Mouse (Mus musculus) forebrain, embryonic 15.5 days (tissue): Measurements from ENCODE around the gene Spon1. TPM values are rescaled to one million over a fixed set of nuclear protein-coding genes. Genes with fewer than 3 reads are reported as not detected.
A peak's percentile ranks its signal among the peaks of the same experiment; 100 is the strongest.

Experiments used
- ATAC-seq: fragments of 200-750 bp; cut with Nextera tagmentation; replicated peaks from 2 replicates; pipeline ENCODE4 v1.8.0; 2017; ENCODE audit warnings: mild to moderate bottlenecking, moderate TSS enrichment, moderate library complexity
- H3K27ac ChIP-seq: fragments of 300-500 bp; sonication (generic); replicated peaks from 2 replicates; pipeline ENCODE4 v1.5.1; 2015; ENCODE audit warnings: mild to moderate bottlenecking, inconsistent platforms
- H3K27me3 ChIP-seq: fragments of 300-500 bp; sonication (generic); 2 replicates; pipeline ENCODE4 v1.6.1; 2015; ENCODE audit warnings: inconsistent platforms
- H3K36me3 ChIP-seq: fragments of 300-500 bp; sonication (generic); 2 replicates; pipeline ENCODE4 v1.6.1; 2015; ENCODE audit warnings: mild to moderate bottlenecking, inconsistent platforms
- H3K4me1 ChIP-seq: fragments of 300-500 bp; sonication (generic); 2 replicates; pipeline ENCODE4 v1.6.1; 2015; ENCODE audit warnings: inconsistent platforms
- H3K4me2 ChIP-seq: fragments of 300-500 bp; sonication (generic); replicated peaks from 2 replicates; pipeline ENCODE4 v1.6.1; 2015; ENCODE audit warnings: mild to moderate bottlenecking, inconsistent platforms
- H3K4me3 ChIP-seq: fragments of 300-500 bp; sonication (generic); 2 replicates; pipeline ENCODE4 v1.5.1; 2015; ENCODE audit warnings: mild to moderate bottlenecking, inconsistent platforms
- H3K9ac ChIP-seq: fragments of 300-500 bp; sonication (generic); replicated peaks from 2 replicates; pipeline ENCODE4 v1.6.1; 2015; ENCODE audit warnings: mild to moderate bottlenecking, inconsistent platforms
- H3K9me3 ChIP-seq: fragments of 300-500 bp; sonication (generic); 2 replicates; pipeline ENCODE4 v1.6.1; 2016; ENCODE audit warnings: inconsistent platforms
- WGBS: fragments of 180-500 bp; shearing (Covaris S2); methylation state at CpG from one replicate; pipeline ENCODE4 v1.1.7; 2015; ENCODE audit warnings: mixed read lengths; 5-methylcytosine and 5-hydroxymethylcytosine counted together
- polyA plus RNA-seq: library from polyadenylated mRNA; unstranded; fragments of >200 nt; fragmentation: Nextera tagmentation; extraction: Ambion mirVana; gene quantifications from 2 replicates; pipeline ENCODE4 v1.2.1, GENCODE M21; 2015

Spon1 gene
- polyA plus RNA-seq, 1 experiment from 2014 or later, result 16.3 TPM

GRCm38 (mm10) chr7:113847041-113847819 is 81.4 kb downstream of the Spon1 start:
- H3K36me3 ChIP-seq, result no peaks in the 10 kb centered on the region
- no peak for ATAC-seq
- H3K27me3 ChIP-seq, result no peaks in the 10 kb centered on the region
- H3K4me3 ChIP-seq, result no peak overlapping the region
- H3K27ac ChIP-seq, result no peak overlapping the region
- H3K4me2 ChIP-seq, result no peak overlapping the region
- no peak overlapping the region for H3K9ac ChIP-seq
- no peaks in the 10 kb centered on the region for H3K9me3 ChIP-seq
- 87% methylated on average over 7 of the region's 7 CpGs for WGBS
- H3K4me1 ChIP-seq, result no peaks in the 10 kb centered on the region

GRCm38 (mm10) chr7:113850389-113850788 is 84.6 kb downstream of the Spon1 start:
- Histone ChIP-seq H3K4me1 (no peaks in the 10 kb centered on the region), H3K4me3 (no peak overlapping the region), H3K27me3 (no peaks in the 10 kb centered on the region), H3K9me3 (no peaks in the 10 kb centered on the region), H3K27ac (no peak overlapping the region), H3K4me2 (no peak overlapping the region), H3K36me3 (no peaks in the 10 kb centered on the region), H3K9ac (no peak overlapping the region)
- ATAC-seq, result no peak
- WGBS, result 56% methylated on average over 4 of the region's 4 CpGs

- no peaks in the 10 kb centered on the region for H3K4me1 ChIP-seq
- H3K36me3 ChIP-seq, result no peaks in the 10 kb centered on the region
- no peak overlapping the region for H3K4me2 ChIP-seq
- ATAC-seq, result no peak
- H3K27me3 ChIP-seq, result no peaks in the 10 kb centered on the region; the same call in 1 of the 2 replicates
- H3K27ac ChIP-seq, result no peak overlapping the region
- WGBS, result 79% methylated on average over 4 of the region's 4 CpGs
- no peaks in the 10 kb centered on the region for H3K9me3 ChIP-seq
- H3K4me3 ChIP-seq, result no peak overlapping the region
- H3K9ac ChIP-seq, result no peak overlapping the region
Observed at GRCm38 (mm10) chr7:113855396-113855795, 89.6 kb downstream of the Spon1 start.

- no peaks in the 10 kb centered on the region; the same call in 1 of the 2 replicates for H3K27me3 ChIP-seq
- WGBS, result 73% methylated on average over 3 of the region's 3 CpGs
- H3K9me3 ChIP-seq, result no peaks in the 10 kb centered on the region
- no peak for ATAC-seq
- H3K27ac ChIP-seq, result no peak overlapping the region
- no peak overlapping the region for H3K4me3 ChIP-seq
- H3K4me2 ChIP-seq, result no peak overlapping the region
- H3K4me1 ChIP-seq, result no peaks in the 10 kb centered on the region
- no peaks in the 10 kb centered on the region for H3K36me3 ChIP-seq
- no peak overlapping the region for H3K9ac ChIP-seq
Observed at GRCm38 (mm10) chr7:113856067-113856466, 90.3 kb downstream of the Spon1 start.

- WGBS, result 37% methylated on average over 5 of the region's 5 CpGs
- Histone ChIP-seq H3K4me1 (no peaks in the 10 kb centered on the region), H3K9ac (no peak overlapping the region), H3K27ac (no peak overlapping the region), H3K9me3 (no peaks in the 10 kb centered on the region), H3K4me3 (no peak overlapping the region), H3K36me3 (no peaks in the 10 kb centered on the region), H3K4me2 (no peak overlapping the region), H3K27me3 (peaks cover 4% of the 10 kb centered on the region; the same call in 1 of the 2 replicates)
- ATAC-seq, result peak; percentile 70
Observed at GRCm38 (mm10) chr7:113859480-113859881, 93.7 kb downstream of the Spon1 start.

GRCm38 (mm10) chr7:113861964-113862363 is 96.2 kb downstream of the Spon1 start:
- no peak for ATAC-seq
- Histone ChIP-seq H3K4me2 (no peak overlapping the region), H3K27me3 (peaks cover 4% of the 10 kb centered on the region; the same call in 1 of the 2 replicates), H3K4me1 (no peaks in the 10 kb centered on the region), H3K27ac (no peak overlapping the region), H3K9me3 (no peaks in the 10 kb centered on the region), H3K9ac (no peak overlapping the region), H3K36me3 (no peaks in the 10 kb centered on the region), H3K4me3 (no peak overlapping the region)
- 90% methylated on average over 4 of the region's 4 CpGs for WGBS

GRCm38 (mm10) chr7:113872846-113873245 is 107.0 kb downstream of the Spon1 start:
- no peak overlapping the region for H3K27ac ChIP-seq

GRCm38 (mm10) chr7:113877451-113877850 is 111.7 kb downstream of the Spon1 start:
- no peaks in the 10 kb centered on the region for H3K9me3 ChIP-seq
- H3K27ac ChIP-seq, result no peak overlapping the region
- ATAC-seq, result no peak
- H3K27me3 ChIP-seq, result no peaks in the 10 kb centered on the region
- H3K4me3 ChIP-seq, result no peak overlapping the region
- WGBS, result 89% methylated on average over 4 of the region's 4 CpGs
- peaks cover 6% of the 10 kb centered on the region; the same call in 1 of the 2 replicates for H3K4me1 ChIP-seq
- H3K9ac ChIP-seq, result no peak overlapping the region
- H3K36me3 ChIP-seq, result no peaks in the 10 kb centered on the region
- H3K4me2 ChIP-seq, result no peak overlapping the region

More at GRCm38 (mm10) chr7:113872846-113873245, 107.0 kb downstream of the Spon1 start:
- 96% methylated on average over 1 of the region's 1 CpGs for WGBS
- no peak for ATAC-seq
- Histone ChIP-seq H3K4me2 (no peak overlapping the region), H3K27me3 (no peaks in the 10 kb centered on the region), H3K36me3 (no peaks in the 10 kb centered on the region), H3K4me1 (no peaks in the 10 kb centered on the region), H3K9ac (no peak overlapping the region), H3K4me3 (no peak overlapping the region), H3K9me3 (no peaks in the 10 kb centered on the region)

GRCm38 (mm10) chr7:113877926-113878325 is 112.1 kb downstream of the Spon1 start:
- peaks cover 6% of the 10 kb centered on the region; the same call in 1 of the 2 replicates for H3K4me1 ChIP-seq
- no peak overlapping the region for H3K27ac ChIP-seq
- no peaks in the 10 kb centered on the region for H3K36me3 ChIP-seq
- H3K9ac ChIP-seq, result no peak overlapping the region
- H3K9me3 ChIP-seq, result no peaks in the 10 kb centered on the region
- no peaks in the 10 kb centered on the region for H3K27me3 ChIP-seq
- WGBS, result 90% methylated on average over 5 of the region's 5 CpGs
- no peak overlapping the region for H3K4me2 ChIP-seq
- ATAC-seq, result no peak
- no peak overlapping the region for H3K4me3 ChIP-seq

GRCm38 (mm10) chr7:113879085-113879501 is 113.3 kb downstream of the Spon1 start:
- ATAC-seq, result no peak
- Histone ChIP-seq H3K4me2 (no peak overlapping the region), H3K9me3 (no peaks in the 10 kb centered on the region), H3K4me1 (peaks cover 6% of the 10 kb centered on the region; the same call in 1 of the 2 replicates), H3K27ac (no peak overlapping the region), H3K4me3 (no peak overlapping the region), H3K9ac (no peak overlapping the region), H3K27me3 (no peaks in the 10 kb centered on the region), H3K36me3 (no peaks in the 10 kb centered on the region)
- WGBS, result 30% methylated on average over 7 of the region's 7 CpGs

GRCm38 (mm10) chr7:113880021-113880420 is 114.2 kb downstream of the Spon1 start:
- Histone ChIP-seq H3K9ac (no peak overlapping the region), H3K27me3 (no peaks in the 10 kb centered on the region), H3K4me1 (peaks cover 6% of the 10 kb centered on the region; the same call in 1 of the 2 replicates), H3K4me3 (no peak overlapping the region), H3K4me2 (no peak overlapping the region), H3K27ac (no peak overlapping the region), H3K36me3 (no peaks in the 10 kb centered on the region), H3K9me3 (no peaks in the 10 kb centered on the region)
- ATAC-seq, result no peak
- 85% methylated on average over 3 of the region's 3 CpGs for WGBS

- WGBS, result 100% methylated on average over 2 of the region's 2 CpGs
- H3K4me2 ChIP-seq, result no peak overlapping the region
- H3K4me3 ChIP-seq, result no peak overlapping the region
- no peaks in the 10 kb centered on the region for H3K27me3 ChIP-seq
- 0 out of 2 replicates have a peak, but pooled peaks cover 3% of the 10 kb centered on the region for H3K9me3 ChIP-seq
- H3K36me3 ChIP-seq, result no peaks in the 10 kb centered on the region
- H3K9ac ChIP-seq, result no peak overlapping the region
- H3K27ac ChIP-seq, result no peak overlapping the region
- no peaks in the 10 kb centered on the region for H3K4me1 ChIP-seq
- no peak for ATAC-seq
Observed at GRCm38 (mm10) chr7:113890782-113891181, 125.0 kb downstream of the Spon1 start.
